ENCODE assay signal across 27 mouse cellular contexts in the genomic region with DNA sequence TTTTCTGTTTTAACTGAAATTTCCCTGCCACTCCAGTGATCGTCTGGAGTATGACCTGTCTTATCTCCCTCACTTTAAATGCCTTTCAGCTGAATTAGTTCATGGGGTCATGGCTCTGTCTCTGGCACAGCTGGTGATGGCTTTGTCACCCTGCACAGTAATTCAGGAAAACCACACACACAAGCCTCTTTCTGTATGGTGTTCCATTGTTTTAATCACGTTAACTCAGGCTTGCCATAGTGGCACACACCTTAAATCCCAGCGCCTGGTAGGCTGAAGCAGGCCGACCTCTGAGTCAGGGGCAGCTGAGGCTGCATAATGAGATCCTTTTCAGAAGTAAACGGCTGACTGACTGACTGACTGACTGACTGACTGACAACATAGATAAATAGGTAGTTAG.
DNase-seq lines count a peak whose midpoint lies in the region; ATAC-seq and TF ChIP-seq lines count a peak whose summit lies in the region.
"Had no signal": no experiment of that assay in that cellular context is flagged by ENCODE, and none has a peak within 500 bp of the region (broad histone marks: within the 10 kb centered on the region; RNA-seq: fewer than 3 reads in every experiment).

No protein-coding gene starts in this region.

- H3K9me3 ChIP-seq in heart, embryonic 13.5 days = no peaks in the 10 kb centered on the region
- H3K9me3 ChIP-seq in hindbrain, embryonic 12.5 days (replicated peaks) = no peaks in the 10 kb centered on the region
- H3K9me3 ChIP-seq in hindbrain, embryonic 14.5 days (ENCODE audit: control insufficient read depth, low read length) = no peaks in the 10 kb centered on the region
- H3K9me3 ChIP-seq in liver, embryonic 15.5 days (replicated peaks) = no peaks in the 10 kb centered on the region
- no peaks in the 10 kb centered on the region for H3K9me3 ChIP-seq in liver, embryonic 12.5 days (replicated peaks)
- H3K9me3 ChIP-seq: forebrain, embryonic 13.5 days; midbrain, embryonic 10.5 days; midbrain, embryonic 15.5 days; neural tube, embryonic 15.5 days had no signal

- H3K27ac ChIP-seq in heart, embryonic 13.5 days (replicated peaks) = peak overlapping the region; percentile 86
- H3K27ac ChIP-seq in heart, adult 2 months = no peak overlapping the region
- H3K27ac ChIP-seq in hindbrain, embryonic 12.5 days = peak overlapping the region; percentile 9; the same call in 1 of the 2 replicates
- H3K27ac ChIP-seq in hindbrain, embryonic 14.5 days = no peak overlapping the region
- H3K27ac ChIP-seq in liver, embryonic 15.5 days (replicated peaks) = 0 out of 2 replicates have a peak overlapping the region, but pooled peaks have one; percentile 6
- no peak overlapping the region for H3K27ac ChIP-seq in liver, embryonic 12.5 days
- H3K27ac ChIP-seq: forebrain, embryonic 13.5 days; kidney, postnatal 0 days; midbrain, embryonic 15.5 days; neural tube, embryonic 15.5 days had no signal

- no peaks in the 10 kb centered on the region for H3K79me2 ChIP-seq in heart, adult 2 months (replicated peaks; ENCODE audit: control insufficient read depth, insufficient read depth, low read length)

- ATAC-seq in heart, embryonic 13.5 days (ENCODE audit: extremely low read depth, insufficient number of reproducible peaks, low FRiP score, low TSS enrichment) = no peak; the same call in 1 of the 2 replicates
- ATAC-seq in hindbrain, embryonic 12.5 days (ENCODE audit: low FRiP score) = no peak
- no peak for ATAC-seq in hindbrain, embryonic 14.5 days (ENCODE audit: low FRiP score)
- ATAC-seq in liver, embryonic 15.5 days (ENCODE audit: insufficient read depth) = no peak
- no peak for ATAC-seq in liver, embryonic 12.5 days
- ATAC-seq: activated CD4-positive, CD25-positive, alpha-beta regulatory T cell, adult 4 months; forebrain, embryonic 13.5 days; hindbrain, embryonic 16.5 days; midbrain, embryonic 15.5 days had no signal

- intact Hi-C loops in heart, adult 2 months (cut with DNase I) = no loop called here

- no peak overlapping the region for H3K4me2 ChIP-seq in heart, embryonic 13.5 days
- H3K4me2 ChIP-seq in hindbrain, embryonic 12.5 days (replicated peaks) = no peak overlapping the region
- no peak overlapping the region for H3K4me2 ChIP-seq in hindbrain, embryonic 14.5 days (replicated peaks)
- no peak overlapping the region for H3K4me2 ChIP-seq in liver, embryonic 15.5 days
- H3K4me2 ChIP-seq in liver, embryonic 12.5 days = no peak overlapping the region
- H3K4me2 ChIP-seq: forebrain, embryonic 13.5 days; midbrain, embryonic 15.5 days; neural tube, embryonic 15.5 days had no signal

- 52% methylated on average over 5 of the region's 5 CpGs for WGBS in heart, embryonic 13.5 days
- WGBS in heart, adult 2 months = 68% methylated on average over 5 of the region's 5 CpGs
- 57% methylated on average over 5 of the region's 5 CpGs for WGBS in hindbrain, embryonic 12.5 days
- WGBS in hindbrain, embryonic 14.5 days = 54% methylated on average over 5 of the region's 5 CpGs
- WGBS in liver, embryonic 15.5 days (ENCODE audit: insufficient replicate concordance) = 57% methylated on average over 5 of the region's 5 CpGs
- WGBS in liver, embryonic 12.5 days (ENCODE audit: insufficient replicate concordance) = 69% methylated on average over 5 of the region's 5 CpGs

- no peaks in the 10 kb centered on the region for H3K27me3 ChIP-seq in heart, embryonic 13.5 days (replicated peaks)
- H3K27me3 ChIP-seq in heart, adult 2 months (ENCODE audit: control insufficient read depth, insufficient read depth, low read length) = no peaks in the 10 kb centered on the region
- H3K27me3 ChIP-seq in hindbrain, embryonic 12.5 days = no peaks in the 10 kb centered on the region
- no peaks in the 10 kb centered on the region for H3K27me3 ChIP-seq in hindbrain, embryonic 14.5 days (ENCODE audit: control insufficient read depth, insufficient read depth, low read length)
- no peaks in the 10 kb centered on the region for H3K27me3 ChIP-seq in liver, embryonic 15.5 days
- no peaks in the 10 kb centered on the region; the same call in 1 of the 2 replicates for H3K27me3 ChIP-seq in liver, embryonic 12.5 days (replicated peaks)
- H3K27me3 ChIP-seq: CH12.LX; forebrain, embryonic 13.5 days; midbrain, embryonic 15.5 days; neural tube, embryonic 15.5 days had no signal

- no peak overlapping the region for H3K9ac ChIP-seq in heart, embryonic 13.5 days
- no peak overlapping the region for H3K9ac ChIP-seq in heart, adult 2 months (ENCODE audit: low read depth, low read length)
- no peak overlapping the region for H3K9ac ChIP-seq in hindbrain, embryonic 12.5 days
- H3K9ac ChIP-seq in hindbrain, embryonic 14.5 days = no peak overlapping the region
- H3K9ac ChIP-seq in liver, embryonic 15.5 days = no peak overlapping the region
- no peak overlapping the region for H3K9ac ChIP-seq in liver, embryonic 12.5 days
- H3K9ac ChIP-seq: forebrain, embryonic 13.5 days; midbrain, embryonic 15.5 days; neural tube, embryonic 15.5 days had no signal

- H3K4me3 ChIP-seq in heart, embryonic 13.5 days = no peak overlapping the region
- no peak overlapping the region for H3K4me3 ChIP-seq in heart, adult 2 months
- no peak overlapping the region for H3K4me3 ChIP-seq in hindbrain, embryonic 12.5 days
- H3K4me3 ChIP-seq in hindbrain, embryonic 14.5 days (replicated peaks; ENCODE audit: low read length) = no peak overlapping the region
- no peak overlapping the region for H3K4me3 ChIP-seq in liver, embryonic 15.5 days (replicated peaks)
- H3K4me3 ChIP-seq in liver, embryonic 12.5 days = no peak overlapping the region
- H3K4me3 ChIP-seq: forebrain, embryonic 13.5 days; midbrain, embryonic 10.5 days; midbrain, embryonic 15.5 days; neural tube, embryonic 15.5 days had no signal

- no peak for DNase-seq in heart, adult 2 months
- no peak for DNase-seq in hindbrain, embryonic 14.5 days (ENCODE audit: low spot score)
- no peak for DNase-seq in cerebellum, adult 18-20 months
- DNase-seq: adrenal gland, adult 2 months; cerebellum, adult 8-10 months; cerebellum, postnatal 25 days; gastrocnemius, postnatal 10 days; kidney, adult 8-10 months; layer of hippocampus, postnatal 36 days; left cerebral cortex, postnatal 4 days; lung, adult 2 months; lung, postnatal 14 days; retina, postnatal 1 day; right cerebral cortex, postnatal 14 days; thymus, postnatal 4 days had no signal

- peaks cover 42% of the 10 kb centered on the region for H3K4me1 ChIP-seq in heart, embryonic 13.5 days
- H3K4me1 ChIP-seq in heart, adult 2 months (ENCODE audit: control insufficient read depth, insufficient read depth, low read length) = peaks cover 2% of the 10 kb centered on the region; the same call in 1 of the 2 replicates
- H3K4me1 ChIP-seq in hindbrain, embryonic 12.5 days = peaks cover 21% of the 10 kb centered on the region
- H3K4me1 ChIP-seq in hindbrain, embryonic 14.5 days (replicated peaks; ENCODE audit: control insufficient read depth, insufficient read depth, low read length) = peaks cover 5% of the 10 kb centered on the region; the same call in 1 of the 2 replicates
- peaks cover 52% of the 10 kb centered on the region for H3K4me1 ChIP-seq in liver, embryonic 15.5 days (replicated peaks)
- peaks cover 49% of the 10 kb centered on the region for H3K4me1 ChIP-seq in liver, embryonic 12.5 days

- no peak for TF ChIP-seq EP300 in heart, adult 2 months (IDR thresholded peaks at IDR 0.05; ENCODE audit: insufficient read depth, low read depth, low read length)

- no peak for TF ChIP-seq POLR2A in heart, adult 2 months (IDR thresholded peaks at IDR 0.05; ENCODE audit: insufficient read depth, low read depth, low read length)

- no peak for TF ChIP-seq CTCF in heart, adult 2 months (IDR thresholded peaks at IDR 0.05)

- peaks cover 56% of the 10 kb centered on the region for H3K36me3 ChIP-seq in heart, embryonic 13.5 days
- peaks cover 5% of the 10 kb centered on the region; the same call in 1 of the 2 replicates for H3K36me3 ChIP-seq in heart, adult 2 months (ENCODE audit: control insufficient read depth, insufficient read depth, low read length)
- peaks cover 34% of the 10 kb centered on the region for H3K36me3 ChIP-seq in hindbrain, embryonic 12.5 days
- peaks cover 53% of the 10 kb centered on the region for H3K36me3 ChIP-seq in hindbrain, embryonic 14.5 days (replicated peaks; ENCODE audit: control insufficient read depth, insufficient read depth)
- peaks cover 84% of the 10 kb centered on the region for H3K36me3 ChIP-seq in liver, embryonic 15.5 days (replicated peaks)
- H3K36me3 ChIP-seq in liver, embryonic 12.5 days = peaks cover 87% of the 10 kb centered on the region

Comparison
In these comparisons a context has a peak if more than half of its experiments do, and no peak if none do; other contexts are left out.
1. H3K27ac ChIP-seq: peak in heart, embryonic 13.5 days (single experiment), hindbrain, embryonic 12.5 days (single experiment) and liver, embryonic 15.5 days (single experiment); none in heart, adult 2 months (single experiment), hindbrain, embryonic 14.5 days (single experiment) and liver, embryonic 12.5 days (single experiment).